Mouse (Mus musculus) forebrain, embryonic 13.5 days (tissue): ENCODE data around the gene Cnot1. TPM values are rescaled to one million over a fixed set of nuclear protein-coding genes. Genes with fewer than 3 reads are reported as not detected.

ENCODE experiments used
- ATAC-seq: fragments of 200-750 bp; cut with Nextera tagmentation; 2 replicates; pipeline ENCODE4 v1.8.0; 2017
- H3K27ac ChIP-seq: fragments of 300-500 bp; sonication (generic); 2 replicates; pipeline ENCODE4 v1.5.1; 2015; ENCODE audit warnings: inconsistent platforms, mild to moderate bottlenecking, moderate library complexity
- H3K27me3 ChIP-seq: fragments of 300-500 bp; sonication (generic); 2 replicates; pipeline ENCODE4 v1.6.1; 2015; ENCODE audit warnings: mild to moderate bottlenecking, inconsistent platforms
- H3K36me3 ChIP-seq: fragments of 300-500 bp; sonication (generic); 2 replicates; pipeline ENCODE4 v1.6.1; 2015; ENCODE audit warnings: mild to moderate bottlenecking, inconsistent platforms; ENCODE audit not compliant: poor library complexity, severe bottlenecking
- H3K4me1 ChIP-seq: fragments of 300-500 bp; sonication (generic); 2 replicates; pipeline ENCODE4 v1.6.1; 2015; ENCODE audit warnings: inconsistent platforms
- H3K4me2 ChIP-seq: fragments of 300-500 bp; sonication (generic); 2 replicates; pipeline ENCODE4 v1.6.1; 2015; ENCODE audit warnings: inconsistent platforms, mild to moderate bottlenecking, moderate library complexity
- H3K4me3 ChIP-seq: fragments of 300-500 bp; sonication (generic); 2 replicates; pipeline ENCODE4 v1.5.1; 2015; ENCODE audit warnings: mild to moderate bottlenecking, inconsistent platforms
- H3K9ac ChIP-seq: fragments of 300-500 bp; sonication (generic); 2 replicates; pipeline ENCODE4 v1.6.1; 2015; ENCODE audit warnings: mild to moderate bottlenecking, inconsistent platforms
- H3K9me3 ChIP-seq: fragments of 300-500 bp; sonication (generic); replicated peaks from 2 replicates; pipeline ENCODE4 v1.6.1; 2016; ENCODE audit warnings: inconsistent platforms
- WGBS: fragments of 180-500 bp; shearing (Covaris S2); methylation state at CpG from one replicate; pipeline ENCODE4 v1.1.7; 2015; 5-methylcytosine and 5-hydroxymethylcytosine counted together
- polyA plus RNA-seq: library from polyadenylated mRNA; unstranded; fragments of >200 nt; fragmentation: Nextera tagmentation; extraction: Ambion mirVana; gene quantifications from 2 replicates; pipeline ENCODE4 v1.2.1, GENCODE M21; 2015

Cnot1 gene
- 50.3 and 60.8 TPM in 2 replicates for polyA plus RNA-seq

GRCm38 (mm10) chr8:95807331-95807843 lies at the start of gene Cnot1:
Gene Cnot1 (minus strand): TSS chr8:95807464.
- Histone ChIP-seq H3K4me1 (peaks cover 22% of the 10 kb centered on the region), H3K4me3 (peak within 1 kb of the TSS; percentile 98), H3K4me2 (peak within 1 kb of the TSS; percentile 87), H3K9me3 (no peaks in the 10 kb centered on the region), H3K36me3 (peaks cover under 1% of the 10 kb centered on the region), H3K9ac (peak within 1 kb of the TSS; percentile 96), H3K27ac (peak within 1 kb of the TSS; percentile 86), H3K27me3 (no peaks in the 10 kb centered on the region)
- peak; percentile 97 for ATAC-seq
- under 1% methylated on average over 44 of the region's 44 CpGs for WGBS

DNA sequence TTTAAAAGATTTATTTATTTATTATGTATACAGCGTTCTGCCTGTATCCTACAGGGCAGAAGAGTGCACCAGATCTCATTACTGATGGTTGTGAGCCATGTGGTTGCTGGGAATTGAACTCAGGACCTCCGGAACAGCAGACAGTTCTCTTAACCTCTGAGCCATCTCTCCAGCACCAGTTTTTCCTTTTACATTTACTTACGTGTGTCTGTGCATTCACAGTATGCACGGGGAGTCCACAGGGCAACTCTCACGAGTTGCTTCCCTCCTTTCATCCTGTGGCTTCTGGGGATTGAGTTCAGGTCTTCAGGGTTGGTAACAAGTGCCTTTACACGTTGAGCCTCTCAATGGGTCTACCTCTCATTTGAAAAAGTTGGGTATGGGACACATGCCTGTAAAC lies 46.9 kb upstream of the Cnot1 start:
- Histone ChIP-seq H3K4me1 (peaks cover 13% of the 10 kb centered on the region), H3K9ac (no peak overlapping the region), H3K4me2 (no peak overlapping the region), H3K9me3 (no peaks in the 10 kb centered on the region), H3K27ac (no peak overlapping the region), H3K27me3 (no peaks in the 10 kb centered on the region), H3K36me3 (no peaks in the 10 kb centered on the region), H3K4me3 (no peak overlapping the region)
- no peak for ATAC-seq
- 88% methylated on average over 6 of the region's 6 CpGs for WGBS

- ATAC-seq, result peak; percentile 98
- H3K27me3 ChIP-seq, result no peaks in the 10 kb centered on the region
- peak within 1 kb of the TSS; percentile 75 for H3K4me2 ChIP-seq
- H3K9me3 ChIP-seq, result no peaks in the 10 kb centered on the region
- H3K9ac ChIP-seq, result peak within 1 kb of the TSS; percentile 73
- H3K36me3 ChIP-seq, result peaks cover 4% of the 10 kb centered on the region
- H3K4me3 ChIP-seq, result peak within 1 kb of the TSS; percentile 62
- H3K4me1 ChIP-seq, result peaks cover 13% of the 10 kb centered on the region
- 17% methylated on average over 22 of the region's 22 CpGs for WGBS
- no peak within 1 kb of the TSS for H3K27ac ChIP-seq
Observed at GRCm38 (mm10) chr8:95853102-95853843, 46.0 kb upstream of the Cnot1 start, which contains the start of gene Slc38a7. Gene Slc38a7 (minus strand): TSS chr8:95853539.

GRCm38 (mm10) chr8:95852290-95852689 lies 45.0 kb upstream of the Cnot1 start:
- no peaks in the 10 kb centered on the region for H3K9me3 ChIP-seq
- H3K4me1 ChIP-seq, result peaks cover 13% of the 10 kb centered on the region
- peak overlapping the region; percentile 62 for H3K4me3 ChIP-seq
- peaks cover 9% of the 10 kb centered on the region for H3K36me3 ChIP-seq
- H3K4me2 ChIP-seq, result peak overlapping the region; percentile 75
- H3K27ac ChIP-seq, result no peak overlapping the region
- 80% methylated on average over 4 of the region's 4 CpGs for WGBS
- no peaks in the 10 kb centered on the region for H3K27me3 ChIP-seq
- no peak for ATAC-seq
- peak overlapping the region; percentile 73 for H3K9ac ChIP-seq

DNA sequence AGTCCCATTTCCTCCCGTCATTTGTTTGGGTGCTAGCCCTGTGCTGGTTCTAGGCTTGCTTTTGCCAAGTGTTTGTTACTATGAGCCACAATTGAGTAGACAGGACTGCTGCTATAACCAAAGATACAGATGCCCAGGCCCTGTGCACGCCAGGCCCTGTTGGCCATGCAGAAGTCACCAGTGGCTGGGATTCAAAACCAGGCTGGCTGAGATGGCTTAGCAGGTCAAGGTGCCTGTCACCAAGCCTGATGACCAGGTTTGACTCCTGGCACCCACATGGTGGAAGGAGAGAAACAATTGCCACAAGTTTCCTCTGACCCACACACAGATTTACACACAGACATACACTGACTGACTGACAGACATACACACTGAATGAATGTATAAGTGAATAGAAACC lies 43.1 kb upstream of the Cnot1 start:
- H3K4me1 ChIP-seq, result peaks cover 13% of the 10 kb centered on the region
- H3K27me3 ChIP-seq, result no peaks in the 10 kb centered on the region
- no peak overlapping the region for H3K9ac ChIP-seq
- WGBS, result 96% methylated on average over 2 of the region's 2 CpGs
- H3K4me2 ChIP-seq, result no peak overlapping the region
- H3K9me3 ChIP-seq, result no peaks in the 10 kb centered on the region
- H3K4me3 ChIP-seq, result no peak overlapping the region
- H3K36me3 ChIP-seq, result peaks cover 22% of the 10 kb centered on the region
- no peak overlapping the region for H3K27ac ChIP-seq
- no peak for ATAC-seq

- Histone ChIP-seq H3K9ac (no peak overlapping the region), H3K36me3 (peaks cover 35% of the 10 kb centered on the region), H3K4me3 (no peak overlapping the region), H3K4me1 (peaks cover 13% of the 10 kb centered on the region), H3K4me2 (no peak overlapping the region), H3K27me3 (no peaks in the 10 kb centered on the region), H3K27ac (no peak overlapping the region), H3K9me3 (no peaks in the 10 kb centered on the region)
- no peak for ATAC-seq
- 92% methylated on average over 19 of the region's 19 CpGs for WGBS
Observed at GRCm38 (mm10) chr8:95848734-95849464, 41.6 kb upstream of the Cnot1 start.

DNA sequence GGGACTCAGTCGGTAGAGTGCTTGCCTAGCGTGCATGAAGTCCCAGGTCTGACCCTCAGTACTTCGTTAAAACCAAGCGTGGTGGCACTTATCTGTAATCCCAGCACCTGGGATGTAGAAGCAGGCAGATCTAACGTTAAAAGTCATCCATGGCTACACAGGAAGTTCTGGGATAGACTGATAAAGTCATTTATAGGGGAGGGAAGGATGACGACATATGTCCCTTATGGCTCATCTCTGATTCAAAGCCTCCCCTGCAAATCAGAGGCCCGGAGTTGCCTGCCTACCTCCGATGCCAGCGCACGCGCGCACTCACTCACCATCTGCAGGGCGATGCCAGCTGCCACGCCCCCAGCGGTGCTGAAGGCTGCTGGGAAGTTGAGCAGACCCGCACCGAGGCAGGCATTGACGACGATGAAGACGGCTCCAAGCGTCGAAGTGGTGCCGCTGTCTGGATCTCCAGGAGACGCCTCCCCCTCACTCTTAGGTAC lies 40.8 kb upstream of the Cnot1 start:
- Histone ChIP-seq H3K9me3 (no peaks in the 10 kb centered on the region), H3K9ac (no peak overlapping the region; the same call in 1 of the 2 replicates), H3K4me3 (no peak overlapping the region), H3K27me3 (no peaks in the 10 kb centered on the region), H3K27ac (no peak overlapping the region), H3K4me1 (peaks cover 9% of the 10 kb centered on the region), H3K36me3 (peaks cover 43% of the 10 kb centered on the region), H3K4me2 (no peak overlapping the region)
- ATAC-seq, result no peak
- WGBS, result 82% methylated on average over 24 of the region's 24 CpGs

GRCm38 (mm10) chr8:95845026-95845425 lies 37.8 kb upstream of the Cnot1 start:
- Histone ChIP-seq H3K36me3 (peaks cover 73% of the 10 kb centered on the region), H3K4me2 (no peak overlapping the region), H3K4me3 (no peak overlapping the region), H3K4me1 (no peaks in the 10 kb centered on the region), H3K9me3 (no peaks in the 10 kb centered on the region), H3K27ac (no peak overlapping the region), H3K27me3 (no peaks in the 10 kb centered on the region), H3K9ac (no peak overlapping the region)
- WGBS, result 84% methylated on average over 7 of the region's 7 CpGs
- ATAC-seq, result no peak

DNA sequence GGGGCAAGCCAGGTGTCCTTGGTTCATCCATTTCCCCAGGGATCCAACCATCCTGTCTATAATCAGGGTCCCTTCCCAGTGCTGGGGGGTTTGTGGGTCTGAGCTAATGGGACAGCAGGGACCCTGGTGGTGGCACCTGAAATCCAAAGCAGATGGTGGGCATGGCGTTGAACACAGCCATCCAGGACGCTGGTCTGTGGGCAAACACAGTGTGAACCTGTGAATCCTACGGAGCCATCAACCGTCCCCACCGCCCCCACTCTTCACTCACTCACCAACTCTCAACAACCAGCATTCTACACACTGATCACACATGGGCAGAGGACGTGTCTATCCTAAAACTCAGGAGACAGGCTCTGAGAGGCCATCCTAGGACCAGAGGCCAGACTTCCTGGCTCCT lies 36.7 kb upstream of the Cnot1 start:
- H3K27me3 ChIP-seq, result no peaks in the 10 kb centered on the region
- H3K36me3 ChIP-seq, result peaks cover 84% of the 10 kb centered on the region
- 93% methylated on average over 6 of the region's 6 CpGs for WGBS
- no peak for ATAC-seq
- H3K4me2 ChIP-seq, result no peak overlapping the region
- H3K4me1 ChIP-seq, result no peaks in the 10 kb centered on the region
- no peak overlapping the region for H3K27ac ChIP-seq
- H3K9ac ChIP-seq, result no peak overlapping the region
- no peaks in the 10 kb centered on the region for H3K9me3 ChIP-seq
- H3K4me3 ChIP-seq, result no peak overlapping the region

- no peak for ATAC-seq
- H3K4me2 ChIP-seq, result no peak overlapping the region
Observed at GRCm38 (mm10) chr8:95841436-95841835, 34.2 kb upstream of the Cnot1 start.

DNA sequence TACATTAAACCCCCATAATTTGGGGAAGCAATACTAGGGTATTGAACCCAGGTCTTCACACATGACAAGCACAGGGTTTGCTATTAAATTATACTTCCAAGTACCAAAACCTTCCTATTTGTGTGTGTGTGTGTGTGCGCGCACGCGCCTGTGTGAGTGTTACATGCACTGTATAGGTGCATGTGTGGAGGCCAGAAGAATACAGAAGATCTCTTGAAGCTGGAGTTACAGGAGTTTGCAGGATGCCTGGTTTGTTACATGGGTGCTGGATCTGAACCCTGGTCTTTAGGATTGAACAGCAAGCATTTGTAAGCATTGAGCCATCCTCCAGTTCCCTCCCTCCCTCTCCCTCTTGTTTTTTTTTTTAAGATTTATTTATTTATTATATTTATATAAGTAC lies 32.0 kb upstream of the Cnot1 start:
- no peak for ATAC-seq
- no peaks in the 10 kb centered on the region for H3K9me3 ChIP-seq
- H3K4me2 ChIP-seq, result no peak overlapping the region
- H3K27ac ChIP-seq, result no peak overlapping the region
- no peak overlapping the region for H3K9ac ChIP-seq
- no peak overlapping the region for H3K4me3 ChIP-seq
- peaks cover 68% of the 10 kb centered on the region for H3K36me3 ChIP-seq
- H3K4me1 ChIP-seq, result no peaks in the 10 kb centered on the region
- 99% methylated on average over 4 of the region's 4 CpGs for WGBS
- H3K27me3 ChIP-seq, result no peaks in the 10 kb centered on the region

More at GRCm38 (mm10) chr8:95841436-95841835, 34.2 kb upstream of the Cnot1 start:
- no peak overlapping the region for H3K4me3 ChIP-seq
- H3K4me1 ChIP-seq, result no peaks in the 10 kb centered on the region
- no peaks in the 10 kb centered on the region for H3K9me3 ChIP-seq
- peaks cover 85% of the 10 kb centered on the region for H3K36me3 ChIP-seq
- 92% methylated on average over 15 of the region's 15 CpGs for WGBS
- no peak overlapping the region for H3K27ac ChIP-seq
- no peak overlapping the region for H3K9ac ChIP-seq
- H3K27me3 ChIP-seq, result no peaks in the 10 kb centered on the region

DNA sequence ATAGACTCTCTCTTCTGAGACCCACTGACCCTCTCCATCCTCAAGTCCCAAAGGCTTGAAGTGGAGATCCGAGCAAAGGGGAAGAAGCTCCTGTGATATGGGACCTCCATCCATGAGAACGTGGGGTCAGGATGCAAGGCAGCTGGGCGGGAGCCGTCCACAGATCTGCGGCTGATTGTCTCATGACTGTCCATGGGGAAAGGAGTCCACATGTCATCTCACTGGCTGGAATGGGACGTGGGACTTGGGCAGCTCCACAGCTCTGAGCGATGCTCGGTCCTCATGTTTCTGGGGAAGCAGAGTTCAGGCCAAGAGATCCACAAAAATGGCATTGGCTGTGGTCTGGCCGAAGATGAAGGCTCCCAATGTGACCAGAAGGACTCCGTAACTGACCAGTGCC lies 30.0 kb upstream of the Cnot1 start:
- H3K4me1 ChIP-seq, result peaks cover 10% of the 10 kb centered on the region
- peaks cover 49% of the 10 kb centered on the region for H3K36me3 ChIP-seq
- no peaks in the 10 kb centered on the region for H3K27me3 ChIP-seq
- no peak overlapping the region for H3K27ac ChIP-seq
- no peak overlapping the region for H3K9ac ChIP-seq
- ATAC-seq, result no peak
- H3K9me3 ChIP-seq, result no peaks in the 10 kb centered on the region
- no peak overlapping the region for H3K4me3 ChIP-seq
- no peak overlapping the region for H3K4me2 ChIP-seq
- WGBS, result 91% methylated on average over 10 of the region's 10 CpGs
